Mouse (Mus musculus): Measurements from ENCODE around the gene Pacrg. TPM values are rescaled to one million over a fixed set of nuclear protein-coding genes. Genes with fewer than 3 reads are reported as not detected.

Pacrg gene
- total RNA-seq, 4 experiments from 2014 or later, result 2.2 to 6.4 (median 4.8) TPM

DNA sequence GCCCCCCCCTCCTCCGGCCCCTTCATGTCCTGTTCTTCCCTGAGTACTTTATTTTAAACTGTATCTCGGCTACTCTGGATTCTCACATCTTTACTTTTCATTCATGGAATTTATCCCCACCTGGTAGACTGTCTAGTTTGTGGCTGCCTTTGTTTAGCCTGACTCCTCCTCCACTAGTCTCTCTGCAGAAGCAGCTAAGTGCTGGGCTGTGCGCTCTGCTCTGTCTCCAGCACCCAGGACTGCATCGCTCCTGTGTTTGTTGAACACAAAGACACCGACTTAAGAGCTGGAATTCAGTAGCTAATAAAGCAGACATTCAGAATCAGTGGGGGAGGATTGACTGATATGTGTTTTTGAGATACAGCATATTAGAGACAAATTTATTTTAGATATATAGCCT is 391.7 kb downstream of the Pacrg start:
- no peak for DNase-seq

DNA sequence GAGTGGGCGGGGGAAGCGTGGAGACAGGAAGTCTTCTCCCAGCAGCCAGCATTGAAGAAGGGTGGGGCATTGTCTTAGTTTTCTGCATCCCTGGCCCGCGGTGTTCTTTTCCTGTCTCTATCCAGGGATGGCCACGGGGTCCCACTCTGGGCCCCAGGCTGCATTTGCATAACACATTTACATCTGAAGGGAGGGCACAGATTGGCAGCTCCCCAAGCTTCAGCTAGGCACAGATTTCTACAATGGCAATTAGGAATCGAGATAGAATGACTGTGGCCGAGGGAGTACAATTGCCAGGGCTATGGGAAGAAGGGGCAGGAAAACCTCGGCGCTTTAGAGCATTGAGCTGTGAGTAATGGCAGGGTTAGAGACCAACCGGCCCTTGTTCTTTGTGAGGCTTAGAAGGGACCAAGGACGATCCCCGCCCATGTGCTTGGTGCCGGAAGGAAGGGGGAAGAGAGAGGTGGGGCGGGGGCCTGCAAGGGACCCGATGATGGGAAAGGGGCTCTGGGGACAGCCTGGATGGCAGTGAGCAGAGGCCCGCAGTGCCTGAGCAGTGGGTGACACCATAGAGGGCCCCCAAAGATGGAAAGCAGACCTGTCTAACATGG is 398.5 kb downstream of the Pacrg start:
- DNase-seq, result no peak

DNA sequence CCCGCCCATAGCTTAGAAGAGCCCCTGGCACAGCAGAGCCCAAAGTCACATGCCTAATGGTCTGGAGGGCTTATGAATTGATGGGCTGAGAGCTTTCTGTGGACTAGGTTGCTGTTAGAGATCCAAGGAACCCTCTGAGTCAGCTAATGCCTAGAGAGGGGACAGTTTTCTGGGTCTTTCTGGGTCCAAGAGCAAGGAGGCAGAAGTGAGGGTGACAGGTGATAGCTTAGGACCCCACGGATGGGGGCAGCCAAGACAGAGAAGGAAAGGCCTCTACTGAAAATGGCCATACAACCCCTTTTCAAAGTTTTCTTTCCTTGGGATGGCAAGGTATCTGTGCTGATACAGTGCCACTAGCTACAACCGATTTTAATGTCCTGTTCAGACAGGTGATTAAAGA is 399.1 kb downstream of the Pacrg start:
- DNase-seq, result no peak

DNA sequence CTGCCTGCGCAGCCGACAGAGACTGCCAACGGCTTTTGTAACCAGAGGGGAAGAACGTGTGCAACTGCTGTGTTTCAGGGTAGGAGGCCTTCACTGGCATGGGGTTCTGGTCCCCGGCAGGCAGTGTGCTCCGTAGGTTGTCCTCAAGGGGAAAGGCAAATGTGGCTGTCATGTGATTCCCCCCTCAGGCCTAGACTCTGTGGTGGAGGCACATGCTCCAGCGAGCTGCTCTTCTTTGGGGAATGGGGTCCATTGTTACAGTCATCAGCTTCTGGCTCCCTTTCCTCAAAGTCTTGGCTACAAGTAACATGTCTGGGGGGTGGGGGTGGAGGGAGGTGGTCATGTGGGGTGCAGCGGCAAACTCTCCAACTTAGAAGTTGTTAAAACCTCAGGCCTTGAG is 400.3 kb downstream of the Pacrg start:
- DNase-seq, result no peak

DNA sequence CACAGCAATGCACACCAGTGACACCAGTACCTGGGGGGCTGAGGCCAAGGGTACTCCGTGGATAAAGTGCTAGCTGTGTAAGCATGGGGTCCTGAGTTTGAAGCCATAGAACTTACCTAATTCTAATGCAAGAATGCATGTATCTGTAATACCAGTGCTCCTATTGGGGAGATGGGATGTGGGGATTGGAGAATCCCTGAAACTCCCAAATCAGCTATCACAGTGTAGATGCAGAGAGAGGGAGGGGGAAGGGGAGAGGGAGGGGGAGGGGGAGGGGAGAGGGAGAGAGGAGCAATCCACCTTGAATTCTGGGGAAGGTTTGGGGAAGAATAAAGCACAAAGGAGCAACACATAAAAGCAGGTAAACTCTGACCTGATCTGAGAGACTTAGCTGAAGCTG is 405.2 kb downstream of the Pacrg start:
- no peak for DNase-seq

DNA sequence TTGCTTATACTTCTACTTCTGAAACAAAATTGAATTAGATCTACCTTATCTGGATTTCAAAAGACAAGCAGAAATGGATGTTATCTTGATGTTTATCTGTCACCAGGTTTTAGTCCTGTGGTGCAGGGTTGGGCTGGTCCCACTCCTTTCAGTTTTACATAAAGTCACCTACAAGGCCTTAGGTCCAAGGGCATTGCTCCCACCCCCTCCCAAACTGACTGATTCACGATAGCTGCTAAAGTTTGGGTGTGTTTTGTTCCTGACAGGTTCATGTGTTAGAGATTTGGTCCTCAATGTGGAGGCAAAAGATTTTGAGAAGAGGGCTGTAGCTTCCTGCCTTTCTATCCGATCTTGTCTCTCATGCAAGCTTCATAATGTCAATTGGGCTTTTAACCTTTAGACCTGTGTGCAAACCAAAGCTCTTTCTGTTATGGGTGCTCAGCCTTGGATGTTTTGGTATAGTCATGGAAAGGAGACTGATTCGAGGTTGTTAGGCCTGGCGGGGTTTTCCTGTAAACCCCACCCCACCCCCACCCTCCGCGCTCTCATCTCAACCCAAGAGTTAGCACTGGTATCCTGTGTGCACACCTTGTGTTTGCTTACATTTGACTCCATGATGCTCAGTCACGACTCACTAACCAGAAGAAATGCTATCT is 407.5 kb downstream of the Pacrg start:
- no peak for DNase-seq

DNA sequence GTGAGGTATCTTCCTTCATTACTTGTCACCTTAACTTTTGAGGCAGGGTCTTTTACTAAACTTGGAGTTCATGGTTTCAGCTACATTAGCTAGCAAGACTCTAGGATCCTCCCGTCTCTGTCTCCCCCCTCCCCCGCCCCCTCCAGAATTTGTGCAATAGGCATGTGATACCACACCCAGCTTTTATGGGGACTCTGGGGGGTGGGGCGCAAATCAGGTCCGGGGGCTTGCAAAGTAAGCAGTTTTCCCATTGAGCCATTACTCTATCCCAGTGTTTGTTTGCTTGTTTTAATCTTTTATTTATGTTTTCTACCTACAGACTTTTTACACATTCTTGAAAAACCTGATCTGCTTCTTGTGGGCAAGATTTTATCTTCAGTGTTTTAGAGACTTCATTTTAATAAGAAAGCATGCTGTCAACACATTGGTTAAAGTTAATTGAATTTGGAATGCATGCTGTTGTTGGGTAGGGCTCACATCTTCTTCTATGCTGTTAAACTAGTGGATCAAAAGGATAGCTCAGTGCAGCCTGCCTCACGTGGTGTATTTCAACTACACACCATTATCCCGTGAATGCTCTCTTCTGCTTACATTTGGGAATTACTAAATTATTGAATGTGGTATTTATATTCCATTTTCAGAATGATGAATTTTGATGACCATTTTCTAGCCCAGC is 408.1 kb downstream of the Pacrg start:
- no peak for DNase-seq

DNA sequence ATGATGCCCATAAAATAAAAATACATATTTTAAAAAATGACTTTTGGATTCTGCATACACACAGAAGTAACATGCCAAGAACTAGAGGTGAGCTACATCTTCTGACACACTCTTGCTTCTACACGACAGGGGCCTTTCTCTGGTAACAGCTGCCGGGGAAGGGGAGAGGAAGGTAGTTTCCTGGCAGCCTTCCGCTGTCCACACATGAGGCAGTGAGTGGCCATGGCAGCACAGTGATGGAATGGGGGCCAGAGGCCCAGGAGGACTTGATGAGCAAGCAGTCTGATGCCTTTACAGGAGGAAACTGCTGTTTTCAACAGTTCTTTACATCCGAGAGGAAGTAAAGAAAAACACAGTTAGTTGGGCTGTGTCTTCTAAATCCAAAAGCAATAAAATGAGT is 409.3 kb downstream of the Pacrg start:
- DNase-seq, result no peak

DNA sequence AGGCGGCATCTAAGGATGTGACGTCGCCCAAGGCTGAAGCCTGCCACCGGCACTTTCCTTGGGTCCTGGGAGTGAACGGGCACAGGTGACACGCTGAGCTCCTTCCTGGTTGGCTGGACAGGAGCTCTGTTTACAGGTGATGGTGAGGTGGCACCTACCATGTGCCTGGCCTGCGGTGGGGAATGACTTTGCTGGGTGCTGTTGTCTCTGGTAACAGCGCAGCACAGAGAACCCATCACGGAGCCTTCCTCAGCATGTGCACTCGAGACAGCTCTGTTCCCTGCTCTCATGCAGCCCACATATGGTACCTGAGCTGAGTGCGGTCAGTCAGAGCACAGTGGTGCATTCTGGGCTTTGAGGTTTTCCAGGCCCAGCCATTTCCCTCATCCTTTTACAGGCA is 410.7 kb downstream of the Pacrg start:
- DNase-seq, result no peak

DNA sequence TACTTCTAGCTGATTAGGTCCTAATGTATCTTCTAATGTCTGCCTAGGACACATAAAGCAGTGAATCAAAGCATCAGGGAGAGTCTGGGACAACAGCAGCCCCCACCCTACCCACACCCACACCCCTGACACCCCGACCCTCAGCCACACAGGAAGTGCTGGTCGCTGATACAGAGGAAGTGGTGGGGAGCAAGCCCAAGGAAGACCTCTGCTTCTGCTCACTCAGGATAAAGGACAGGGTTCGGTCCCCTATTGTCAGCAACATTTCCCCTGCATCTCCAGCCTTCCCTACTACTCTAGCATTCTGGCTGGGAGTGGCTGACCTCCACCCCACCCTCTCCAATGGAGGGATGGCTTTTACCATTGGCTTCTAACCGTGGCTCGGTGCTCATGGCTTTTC is 414.8 kb downstream of the Pacrg start:
- DNase-seq, result no peak

DNA sequence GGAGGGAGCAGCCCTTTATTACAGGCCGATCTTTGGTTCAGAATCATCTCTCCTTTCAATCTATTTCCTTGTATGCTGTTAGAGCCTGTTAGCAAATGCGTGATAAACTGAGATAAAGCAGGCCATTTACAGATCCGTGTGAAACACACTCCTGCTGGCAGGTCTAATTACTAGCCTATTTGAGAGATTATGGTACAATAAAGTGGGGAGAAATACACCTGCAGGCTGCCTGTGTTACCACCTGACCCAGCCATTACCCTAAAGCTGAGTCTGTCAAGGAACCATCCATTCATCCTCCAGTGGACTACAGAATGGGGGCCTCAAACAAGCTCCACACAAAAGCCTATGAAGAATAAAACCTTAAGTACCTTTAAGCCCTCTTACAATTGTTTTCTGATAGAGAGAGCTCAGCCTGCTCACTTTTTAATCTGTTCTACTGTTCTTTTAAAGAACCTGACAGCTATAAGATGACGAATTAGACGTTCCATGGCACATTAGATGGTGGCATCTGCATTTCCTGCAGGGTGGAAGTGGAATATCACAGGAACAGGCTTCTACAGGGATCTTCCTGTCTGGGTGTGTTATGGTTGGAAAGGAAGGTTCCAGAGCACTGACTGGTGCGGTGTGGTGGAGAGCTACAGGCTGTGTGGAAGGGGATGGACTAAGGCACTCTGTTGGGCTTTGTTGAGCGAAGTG is 422.4 kb downstream of the Pacrg start:
- DNase-seq, result no peak

DNA sequence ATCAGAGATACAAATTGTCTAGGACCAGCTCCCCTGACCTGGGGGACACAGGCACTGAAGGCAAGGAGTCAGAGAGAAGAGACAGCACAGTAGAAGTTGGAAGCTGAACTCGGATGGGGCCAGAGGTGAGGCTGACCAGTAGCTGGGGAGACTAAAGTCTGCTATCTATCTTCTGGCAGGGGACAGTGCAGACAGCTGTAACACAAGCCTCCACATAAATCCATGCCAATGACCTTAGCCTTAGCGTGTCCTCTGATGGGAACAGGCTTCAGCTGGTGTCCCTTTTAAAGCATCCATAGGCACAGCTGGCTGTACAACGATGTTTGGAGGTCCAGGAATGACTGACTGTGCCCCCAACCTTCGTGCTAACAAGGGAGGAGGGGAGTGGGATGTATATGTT is 423.1 kb downstream of the Pacrg start:
- no peak for DNase-seq

DNA sequence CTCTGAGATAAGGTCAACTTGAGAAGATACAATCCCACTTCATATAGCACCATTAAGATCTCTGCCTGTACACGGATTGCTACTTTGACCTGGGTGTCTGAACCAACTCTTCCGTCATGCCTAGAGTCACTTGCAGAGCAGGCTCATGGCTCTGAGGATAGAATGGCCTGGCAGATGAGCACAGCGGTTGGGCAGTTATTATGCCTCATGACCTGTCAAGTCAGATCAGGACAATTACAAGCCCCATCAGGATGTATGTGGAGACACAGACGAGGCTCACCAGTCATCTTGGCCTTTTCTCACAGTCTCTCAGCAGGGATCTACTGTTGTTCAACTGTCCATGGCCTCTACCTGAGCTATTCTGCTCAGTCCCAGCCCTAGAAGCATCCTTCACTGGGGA is 424.0 kb downstream of the Pacrg start:
- DNase-seq, result no peak

DNA sequence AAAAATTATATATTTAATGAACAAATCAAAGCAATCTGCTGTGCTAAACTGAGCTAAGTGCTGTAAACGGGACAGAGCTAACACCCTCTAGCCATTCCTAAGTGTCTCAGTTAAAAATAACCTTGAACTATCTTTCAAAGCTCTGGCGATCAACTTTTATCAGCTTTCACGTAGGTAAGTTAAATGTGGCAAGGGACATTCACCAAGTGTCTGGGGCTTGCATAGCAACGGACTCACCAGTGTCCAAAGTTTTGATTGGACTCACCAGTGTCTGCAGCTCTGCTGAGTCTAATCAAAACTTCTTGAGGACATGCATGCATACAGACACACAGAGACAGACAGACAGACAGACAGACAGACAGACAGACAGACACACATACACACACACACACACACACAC is 425.7 kb downstream of the Pacrg start:
- no peak for DNase-seq

DNA sequence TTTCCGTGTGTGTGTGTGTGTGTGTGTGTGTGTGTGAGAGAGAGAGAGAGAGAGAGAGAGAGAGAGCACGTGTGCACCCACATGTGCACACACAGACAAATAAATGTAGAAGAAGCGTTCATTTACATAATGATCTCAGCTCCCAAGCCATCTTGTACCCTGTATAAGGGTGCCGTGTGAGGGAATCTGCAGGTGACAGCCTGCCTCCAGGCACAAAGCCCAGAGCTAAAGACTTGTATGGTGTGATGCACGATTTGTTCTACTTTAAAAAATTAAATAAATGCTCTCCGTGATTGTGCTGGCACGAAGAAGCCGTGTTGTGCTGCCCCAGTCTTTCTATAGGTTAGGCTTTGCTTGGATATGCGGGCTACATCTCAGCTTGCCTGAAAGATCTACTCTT is 426.2 kb downstream of the Pacrg start:
- DNase-seq, result no peak

DNA sequence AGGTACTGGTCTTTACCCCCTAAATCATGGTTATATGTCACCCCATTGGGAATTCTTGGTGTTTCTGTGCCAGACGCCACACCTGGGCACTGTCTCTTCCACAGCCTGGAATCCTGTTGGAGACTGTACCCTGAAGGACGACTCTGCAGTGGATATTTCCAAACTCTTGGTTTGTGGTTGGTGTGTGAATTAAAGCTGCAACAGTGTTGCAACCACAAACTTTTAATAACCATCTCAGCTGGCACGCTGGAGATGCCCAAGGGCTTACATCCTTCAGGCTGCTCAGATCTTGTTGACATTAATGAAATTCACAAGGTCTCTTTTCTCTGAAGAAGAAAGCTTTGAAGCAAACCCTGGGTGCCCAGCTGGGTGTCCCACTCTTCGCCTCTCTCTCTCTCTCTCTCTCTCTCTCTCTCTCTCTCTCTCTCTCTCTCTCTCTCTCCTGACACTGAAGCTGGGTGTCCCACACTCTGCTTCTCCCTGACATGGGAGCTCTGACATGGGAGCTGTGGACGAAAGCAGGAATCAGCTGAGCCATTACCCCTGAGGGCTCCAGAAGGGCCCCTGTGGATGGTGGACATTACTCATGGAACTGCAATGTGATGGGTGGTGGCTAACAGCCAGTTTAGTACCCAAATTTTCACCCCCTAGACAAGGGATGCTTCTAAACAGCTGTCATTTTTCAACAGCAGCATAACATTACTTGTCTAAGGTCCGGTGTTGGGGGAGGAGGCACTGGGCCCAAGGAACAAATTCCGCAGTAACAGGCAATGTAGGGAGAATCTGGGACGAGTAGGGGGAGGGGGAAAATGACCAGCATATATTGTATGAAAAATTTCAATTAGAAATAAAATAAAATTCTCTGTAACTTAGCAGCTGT is 429.3 kb downstream of the Pacrg start:
- no peak for DNase-seq

DNA sequence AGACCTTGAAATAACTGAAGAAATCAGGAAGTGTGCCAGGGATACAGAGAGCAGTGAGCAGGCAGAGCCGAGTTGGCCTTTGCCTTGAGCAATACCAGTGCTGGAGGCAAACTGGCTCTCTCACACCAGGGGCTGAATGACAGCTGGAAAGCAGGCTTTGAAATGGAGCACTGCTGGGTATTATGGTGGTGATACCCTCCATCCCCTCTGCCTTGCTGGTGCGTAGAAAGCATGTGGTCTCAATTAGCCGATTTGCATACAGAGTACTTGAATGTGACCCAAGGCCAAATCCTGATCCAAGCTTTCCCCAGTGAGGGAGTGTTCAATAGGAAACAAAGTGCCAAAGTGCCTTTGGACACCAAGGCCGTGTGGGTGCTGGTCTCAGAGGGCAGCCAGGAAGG is 431.4 kb downstream of the Pacrg start:
- no peak for DNase-seq

DNA sequence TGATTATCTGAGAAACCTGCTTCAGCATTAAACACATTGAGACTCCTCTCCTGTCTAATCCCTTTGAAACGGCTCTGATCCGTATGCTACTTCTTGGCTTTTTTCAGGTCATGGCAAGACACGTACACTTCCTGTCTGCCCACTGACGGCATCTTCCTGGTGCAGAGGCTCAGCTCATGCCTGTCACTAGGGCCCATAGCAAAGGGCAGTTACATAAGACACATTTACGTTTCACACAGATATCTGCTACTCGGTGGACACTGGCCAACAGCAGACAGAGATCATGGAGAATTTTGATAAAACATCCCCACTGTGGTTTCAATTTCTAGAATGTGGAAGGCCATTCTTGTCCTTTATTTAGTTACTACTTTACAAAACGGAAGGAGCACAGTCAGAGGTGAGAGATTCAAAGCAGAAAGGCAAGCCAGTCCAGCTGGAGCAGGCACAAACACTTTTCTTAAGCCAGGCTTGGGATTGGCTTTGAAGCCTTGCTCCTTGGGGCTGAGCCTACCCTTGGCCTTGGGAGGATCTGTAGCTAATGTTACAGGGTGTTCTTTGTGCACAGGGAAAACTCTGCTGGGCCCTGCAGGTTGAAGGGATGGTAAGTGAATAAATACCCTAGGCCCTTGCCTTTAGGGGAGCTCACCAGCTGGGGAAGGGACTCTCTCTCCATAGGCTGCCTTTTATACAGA is 432.9 kb downstream of the Pacrg start:
- no peak for DNase-seq

DNA sequence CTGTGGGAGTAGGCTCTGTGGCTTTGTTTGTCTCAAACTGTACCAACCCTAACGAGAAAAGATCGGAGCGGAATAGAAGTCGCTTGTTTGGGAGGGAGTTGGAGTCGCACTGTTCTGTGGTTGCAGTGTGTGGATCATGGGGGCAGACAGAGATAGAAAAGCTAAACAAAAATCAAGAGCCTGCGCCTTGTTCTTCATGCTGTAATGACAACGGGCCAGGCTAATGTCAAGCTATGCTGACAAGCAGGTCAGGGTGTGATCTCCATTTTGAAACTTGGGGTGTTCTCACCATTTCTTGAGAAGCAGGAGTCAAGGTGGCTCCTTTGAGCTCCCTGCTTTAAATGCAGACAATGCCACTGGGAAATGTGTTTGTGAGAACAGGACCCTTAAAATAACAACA is 433.8 kb downstream of the Pacrg start:
- no peak for DNase-seq

DNA sequence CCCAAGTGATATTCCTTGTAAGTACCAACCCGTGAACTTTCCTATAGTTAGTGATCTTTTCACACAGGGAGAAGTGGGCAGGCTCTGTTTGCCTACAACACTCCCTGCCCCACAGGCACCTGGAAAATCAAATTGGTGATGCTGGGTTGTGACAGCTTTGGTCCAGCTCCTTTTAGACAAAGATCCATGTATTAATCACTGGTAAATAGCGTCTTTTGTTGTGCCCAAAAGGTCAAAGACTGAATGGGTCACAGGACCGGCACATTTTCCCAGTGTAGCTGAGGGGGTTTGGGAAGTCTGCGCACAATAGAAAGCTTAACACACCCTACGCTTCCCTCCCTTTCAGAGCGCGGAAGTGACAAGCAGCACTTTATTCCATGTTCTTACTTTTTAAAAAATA is 434.2 kb downstream of the Pacrg start:
- no peak for DNase-seq

DNA sequence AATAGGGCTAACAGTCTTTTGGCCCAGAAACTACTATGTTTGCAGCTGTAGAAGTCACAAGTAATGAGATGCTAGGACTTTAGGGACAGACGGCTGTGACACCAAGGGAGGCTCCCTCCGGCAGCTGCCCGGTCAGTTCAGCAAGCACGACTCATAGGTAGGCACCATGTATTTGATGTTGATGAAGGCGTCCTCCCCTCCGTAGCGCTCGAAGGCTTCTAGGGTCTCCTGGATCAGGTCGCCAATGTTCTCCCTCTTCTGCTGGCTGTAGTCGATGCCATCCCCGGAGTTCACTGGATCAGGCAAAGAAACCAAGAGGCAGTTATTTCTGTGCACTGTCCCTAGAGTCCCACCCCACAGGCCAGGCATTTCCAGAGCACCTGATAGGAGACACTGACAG is 436.9 kb downstream of the Pacrg start:
- DNase-seq, result no peak

DNA sequence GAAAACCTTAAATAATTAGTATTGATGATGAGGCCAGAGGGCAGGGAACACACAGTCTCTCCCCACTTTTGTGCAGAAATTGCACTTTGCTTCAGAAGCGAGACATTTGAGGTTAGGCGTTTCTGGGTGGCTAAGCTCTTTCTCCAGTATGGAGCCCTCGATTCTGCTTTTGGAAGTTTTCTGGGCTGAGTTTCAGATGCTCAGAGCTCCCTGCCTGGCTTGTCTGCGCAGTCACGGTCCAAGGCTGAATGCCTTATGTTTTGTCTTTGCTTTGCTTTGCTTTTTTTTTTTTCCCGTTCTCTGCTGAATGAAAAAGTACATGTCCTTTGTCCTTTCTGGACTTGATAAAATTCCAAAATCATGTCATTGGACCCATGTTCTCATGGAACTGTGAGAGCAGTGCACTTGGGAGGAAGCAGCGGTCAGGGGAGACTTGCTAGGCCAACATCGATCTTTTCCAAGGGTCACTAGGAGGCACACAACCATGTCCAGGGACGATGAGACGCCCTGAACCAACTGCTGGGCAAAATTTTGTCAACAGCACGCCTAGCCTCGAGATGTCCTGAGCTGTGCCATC is 438.0 kb downstream of the Pacrg start:
- no peak for DNase-seq

Data from adrenal gland, adult 8-10 months (tissue).